Mouse (Mus musculus): ENCODE measurements at regions not wholly inside any gene's neighbourhood (a gene's known extent, or its start where the extent isn't known, plus 50 kb on each side); places are given as distances from the start of the nearest gene placed in this dataset. TPM values are rescaled to one million over a fixed set of nuclear protein-coding genes. Genes with fewer than 3 reads are reported as not detected.

DNA sequence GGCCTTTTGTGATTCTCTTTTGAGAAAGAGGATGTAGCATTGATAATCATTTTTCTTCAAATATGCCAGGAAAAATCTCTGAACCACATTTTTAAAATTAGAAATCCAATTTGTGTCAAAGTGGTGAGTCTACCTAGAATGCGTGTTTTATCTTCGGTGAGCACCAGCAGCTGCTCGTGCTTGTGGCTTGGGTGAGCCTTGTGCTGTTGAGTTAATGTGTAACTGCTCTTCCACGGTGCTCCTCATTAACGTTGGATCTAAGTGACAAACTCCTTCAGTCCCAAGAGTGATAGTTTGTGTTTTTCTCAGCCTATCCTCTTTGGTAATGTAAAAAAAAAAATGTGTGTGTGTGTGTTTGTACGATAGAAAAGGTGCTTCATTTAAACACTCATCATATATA lies 88.7 kb upstream of the Ccdc54 start:
- no peaks in the 10 kb centered on the region for H3K36me3 ChIP-seq (ENCODE audit: control insufficient read depth, insufficient read depth, low read length)

DNA sequence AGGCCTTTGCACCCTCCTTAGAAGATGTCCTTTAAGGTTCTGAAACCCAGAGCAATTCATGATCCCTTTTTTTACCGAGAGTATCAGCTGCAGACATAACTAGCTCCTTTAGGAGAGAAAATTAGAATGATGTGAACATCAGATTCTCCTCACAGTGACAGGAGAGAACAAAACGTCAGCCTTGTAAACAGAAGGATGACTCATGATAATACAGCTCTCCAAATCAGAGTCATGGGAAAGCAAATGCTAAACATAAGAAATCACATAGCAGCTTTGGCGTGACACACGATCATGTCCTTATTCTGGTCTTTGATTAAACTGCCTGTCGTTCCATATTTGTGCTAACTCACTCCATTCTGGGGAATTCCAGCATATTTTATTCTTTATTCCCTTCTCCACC lies 82.4 kb upstream of the Ccdc54 start:
- WGBS (ENCODE audit: insufficient replicate concordance): 78% methylated on average over 5 of the region's 5 CpGs
- no peaks in the 10 kb centered on the region for H3K4me1 ChIP-seq (ENCODE audit: control insufficient read depth, insufficient read depth, low read length)

More for the DNA sequence above, 88.7 kb upstream of the Ccdc54 start:
- WGBS (ENCODE audit: insufficient replicate concordance): 82% methylated on average over 6 of the region's 6 CpGs
- Histone ChIP-seq H3K4me2 (no peak overlapping the region), H3K27ac (ENCODE audit: low read depth, low read length) (no peak overlapping the region), H3K4me1 (ENCODE audit: control insufficient read depth, insufficient read depth, low read length) (no peaks in the 10 kb centered on the region), H3K9me3 (replicated peaks; ENCODE audit: control insufficient read depth, low read length) (no peaks in the 10 kb centered on the region), H3K4me3 (ENCODE audit: low read depth, low read length) (no peak overlapping the region), H3K9ac (ENCODE audit: low read depth, low read length) (no peak overlapping the region), H3K27me3 (ENCODE audit: control insufficient read depth, insufficient read depth, low read length) (no peaks in the 10 kb centered on the region)
- no peak for ATAC-seq (replicated peaks; ENCODE audit: insufficient number of reproducible peaks, low FRiP score, low TSS enrichment)

DNA sequence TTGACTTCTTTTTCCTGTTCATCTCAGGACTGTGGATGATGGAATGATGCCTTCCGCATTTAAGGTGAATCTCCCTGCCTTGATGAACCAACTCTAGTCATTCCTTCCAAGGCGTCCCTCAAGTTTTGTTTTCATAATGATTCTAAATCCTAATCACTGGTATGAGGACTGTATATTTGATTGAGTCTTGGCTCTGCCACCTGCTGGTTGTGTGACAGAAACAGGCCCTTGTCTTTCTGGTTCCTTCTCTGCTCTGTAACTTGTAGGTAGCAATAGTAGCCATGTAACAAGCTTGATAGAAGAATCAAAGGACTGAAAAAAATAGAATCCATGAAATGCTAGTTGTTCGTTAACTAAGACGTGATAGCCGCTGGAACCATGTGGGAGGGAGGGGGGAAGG lies 81.8 kb upstream of the Ccdc54 start:
- Histone ChIP-seq H3K36me3 (ENCODE audit: control insufficient read depth, insufficient read depth, low read length) (no peaks in the 10 kb centered on the region), H3K4me2 (no peak overlapping the region), H3K4me3 (ENCODE audit: low read depth, low read length) (no peak overlapping the region), H3K9me3 (replicated peaks; ENCODE audit: control insufficient read depth, low read length) (no peaks in the 10 kb centered on the region), H3K4me1 (ENCODE audit: control insufficient read depth, insufficient read depth, low read length) (no peaks in the 10 kb centered on the region), H3K27ac (ENCODE audit: low read depth, low read length) (no peak overlapping the region), H3K9ac (ENCODE audit: low read depth, low read length) (no peak overlapping the region), H3K27me3 (ENCODE audit: control insufficient read depth, insufficient read depth, low read length) (no peaks in the 10 kb centered on the region)
- ATAC-seq (replicated peaks; ENCODE audit: insufficient number of reproducible peaks, low FRiP score, low TSS enrichment): no peak
- 73% methylated on average over 5 of the region's 5 CpGs for whole genome bisulfite sequencing (ENCODE audit: insufficient replicate concordance)

More for the DNA sequence above, 82.4 kb upstream of the Ccdc54 start:
- H3K4me2 ChIP-seq: no peak overlapping the region
- H3K27me3 ChIP-seq (ENCODE audit: control insufficient read depth, insufficient read depth, low read length): no peaks in the 10 kb centered on the region
- no peaks in the 10 kb centered on the region for H3K36me3 ChIP-seq (ENCODE audit: control insufficient read depth, insufficient read depth, low read length)
- H3K4me3 ChIP-seq (ENCODE audit: low read depth, low read length): no peak overlapping the region
- H3K27ac ChIP-seq (ENCODE audit: low read depth, low read length): no peak overlapping the region
- no peak overlapping the region for H3K9ac ChIP-seq (ENCODE audit: low read depth, low read length)
- no peaks in the 10 kb centered on the region for H3K9me3 ChIP-seq (replicated peaks; ENCODE audit: control insufficient read depth, low read length)
- no peak for ATAC-seq (replicated peaks; ENCODE audit: insufficient number of reproducible peaks, low FRiP score, low TSS enrichment)

DNA sequence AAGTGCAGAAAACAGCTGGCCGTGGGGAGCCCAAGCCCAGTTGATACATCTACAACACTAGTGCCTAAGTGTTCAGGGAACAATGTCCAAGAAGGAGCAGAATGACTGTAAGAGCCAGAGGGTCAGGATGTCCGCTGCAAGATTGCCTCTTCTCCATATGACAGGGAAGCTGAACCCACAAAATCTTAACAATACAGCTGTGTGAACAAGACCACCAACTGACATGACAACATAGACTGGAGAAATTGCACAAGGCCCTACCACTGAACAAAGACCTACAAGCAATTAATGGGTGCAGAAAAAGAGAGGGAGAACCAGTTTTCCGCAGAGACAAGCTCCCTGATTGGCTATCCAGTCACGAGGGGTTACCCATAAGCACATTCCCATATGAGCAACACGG lies 80.2 kb upstream of the Ccdc54 start:
- H3K4me1 ChIP-seq (ENCODE audit: control insufficient read depth, insufficient read depth, low read length): no peaks in the 10 kb centered on the region
- H3K27me3 ChIP-seq (ENCODE audit: control insufficient read depth, insufficient read depth, low read length): no peaks in the 10 kb centered on the region
- H3K4me3 ChIP-seq (ENCODE audit: low read depth, low read length): no peak overlapping the region

DNA sequence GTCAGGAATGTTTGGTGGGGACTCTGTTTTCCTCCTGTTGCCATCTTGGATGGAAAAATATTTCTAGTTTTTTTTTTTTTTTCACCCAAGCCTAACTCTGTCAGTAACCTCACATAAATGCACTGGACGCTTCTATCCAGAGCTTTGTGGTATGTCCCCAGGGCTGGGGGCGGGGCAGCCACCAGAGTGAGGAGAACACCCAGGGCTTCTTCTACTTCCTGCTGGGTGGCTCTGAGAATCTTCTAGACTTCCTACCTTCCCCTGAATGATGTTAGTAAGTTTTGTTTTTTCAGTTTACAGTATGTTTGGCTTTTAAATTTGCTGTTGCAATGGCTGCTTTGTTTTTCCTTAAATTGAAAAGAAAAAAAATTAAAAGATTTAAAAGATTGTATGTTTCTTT lies 73.3 kb upstream of the Ccdc54 start:
- 52% methylated on average over 2 of the region's 2 CpGs for WGBS (ENCODE audit: insufficient replicate concordance)
- ATAC-seq (replicated peaks; ENCODE audit: insufficient number of reproducible peaks, low FRiP score, low TSS enrichment): no peak

More for the DNA sequence above, 80.2 kb upstream of the Ccdc54 start:
- ATAC-seq (replicated peaks; ENCODE audit: insufficient number of reproducible peaks, low FRiP score, low TSS enrichment): no peak
- H3K27ac ChIP-seq (ENCODE audit: low read depth, low read length): no peak overlapping the region
- H3K4me2 ChIP-seq: no peak overlapping the region
- no peak overlapping the region for H3K9ac ChIP-seq (ENCODE audit: low read depth, low read length)
- no peaks in the 10 kb centered on the region for H3K9me3 ChIP-seq (replicated peaks; ENCODE audit: control insufficient read depth, low read length)
- H3K36me3 ChIP-seq (ENCODE audit: control insufficient read depth, insufficient read depth, low read length): no peaks in the 10 kb centered on the region
- WGBS (ENCODE audit: insufficient replicate concordance): 83% methylated on average over 5 of the region's 5 CpGs

More for the DNA sequence above, 73.3 kb upstream of the Ccdc54 start:
- Histone ChIP-seq H3K4me2 (no peak overlapping the region), H3K9ac (ENCODE audit: low read depth, low read length) (no peak overlapping the region), H3K4me1 (ENCODE audit: control insufficient read depth, insufficient read depth, low read length) (no peaks in the 10 kb centered on the region), H3K36me3 (ENCODE audit: control insufficient read depth, insufficient read depth, low read length) (no peaks in the 10 kb centered on the region), H3K27me3 (ENCODE audit: control insufficient read depth, insufficient read depth, low read length) (no peaks in the 10 kb centered on the region), H3K4me3 (ENCODE audit: low read depth, low read length) (no peak overlapping the region), H3K27ac (ENCODE audit: low read depth, low read length) (no peak overlapping the region), H3K9me3 (replicated peaks; ENCODE audit: control insufficient read depth, low read length) (no peaks in the 10 kb centered on the region)

Small RNA genes lying in the stretch of these regions (microRNA-seq; reads per million reads assigned to microRNA genes)
- not detected for gene Mir6363 (ENCODE audit: borderline number of aligned reads)

All from heart, embryonic 11.5 days (tissue).